Mouse (Mus musculus) lung, embryonic 14.5 days (tissue): ENCODE data around the gene Stard13. TPM values are rescaled to one million over a fixed set of nuclear protein-coding genes. Genes with fewer than 3 reads are reported as not detected.
A peak's percentile ranks its signal among the peaks of the same experiment; 100 is the strongest.

ENCODE experiments used
- ATAC-seq: fragments of 200-750 bp; cut with Nextera tagmentation; 2 replicates; pipeline ENCODE4 v1.8.0; 2017; ENCODE audit warnings: mild to moderate bottlenecking, moderate TSS enrichment, moderate library complexity; ENCODE audit not compliant: insufficient read depth
- DNase-seq: peaks from one replicate; pipeline ENCODE4 v3.0.0-alpha.2; 2015
- H3K27ac ChIP-seq: fragments of 300-500 bp; sonication (generic); 2 replicates; pipeline ENCODE4 v1.5.1; 2014; ENCODE audit warnings: low read depth, mild to moderate bottlenecking, moderate library complexity
- H3K27me3 ChIP-seq: fragments of 300-500 bp; sonication (generic); 2 replicates; pipeline ENCODE4 v1.6.1; 2014; ENCODE audit warnings: low read length, control low read depth; ENCODE audit not compliant: insufficient read depth
- H3K36me3 ChIP-seq: fragments of 300-500 bp; sonication (generic); 2 replicates; pipeline ENCODE4 v1.6.1; 2014; ENCODE audit warnings: control low read depth; ENCODE audit not compliant: insufficient read depth
- H3K4me1 ChIP-seq: fragments of 300-500 bp; sonication (generic); 2 replicates; pipeline ENCODE4 v1.6.1; 2014; ENCODE audit warnings: antibody characterized with exemption, control low read depth; ENCODE audit not compliant: insufficient read depth
- H3K4me2 ChIP-seq: fragments of 300-500 bp; sonication (generic); 2 replicates; pipeline ENCODE4 v1.6.1; 2014; ENCODE audit warnings: mild to moderate bottlenecking
- H3K4me3 ChIP-seq: fragments of 300-500 bp; sonication (generic); 2 replicates; pipeline ENCODE4 v1.5.1; 2014; ENCODE audit warnings: low read depth, low read length
- H3K9ac ChIP-seq: fragments of 300-500 bp; sonication (generic); 2 replicates; pipeline ENCODE4 v1.6.1; 2014
- H3K9me3 ChIP-seq: fragments of 300-500 bp; sonication (generic); 2 replicates; pipeline ENCODE4 v1.6.1; 2016; ENCODE audit warnings: low read depth, low read length, control low read depth
- CTCF ChIP-seq: IDR thresholded peaks from 2 replicates; pipeline ENCODE4 v1.5.1; 2016; ENCODE audit warnings: antibody characterized with exemption, low read depth
- WGBS: fragments of 180-500 bp; shearing (Covaris S2); extraction: QIAGEN DNeasy Blood & Tissue Kit; methylation state at CpG from one replicate; pipeline ENCODE4 v1.1.7; 2014; 5-methylcytosine and 5-hydroxymethylcytosine counted together
- polyA plus RNA-seq: library from polyadenylated mRNA; unstranded; fragments of >200 nt; fragmentation: Nextera tagmentation; extraction: Ambion mirVana; gene quantifications from 2 replicates; pipeline ENCODE4 v1.2.1, GENCODE M21; 2014

Stard13 gene
- polyA plus RNA-seq, 1 experiment from 2014 or later: 14.5 TPM

DNA sequence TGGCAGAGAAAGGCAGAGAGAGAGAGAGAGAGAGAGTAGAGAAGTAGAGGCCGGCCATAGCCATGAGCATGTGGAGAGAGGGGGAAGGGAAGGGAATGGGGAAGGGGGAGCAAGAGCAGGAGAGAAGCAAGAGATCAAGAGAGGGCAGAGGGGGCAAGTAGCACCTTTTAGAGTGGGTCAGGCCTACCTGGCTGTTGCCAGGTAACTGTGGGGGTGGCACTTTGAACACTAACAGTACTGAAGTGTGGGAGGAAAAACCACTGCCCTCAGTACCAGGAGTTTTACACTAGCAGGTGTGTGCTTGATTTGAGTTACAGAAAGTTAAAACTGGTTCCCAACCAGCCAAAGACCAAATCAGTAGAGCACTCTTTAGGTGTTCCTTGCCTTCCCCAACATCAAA lies 78.4 kb downstream of the Stard13 start:
- Histone ChIP-seq H3K9ac (no peak overlapping the region), H3K27me3 (no peaks in the 10 kb centered on the region), H3K4me2 (no peak overlapping the region), H3K4me3 (no peak overlapping the region), H3K36me3 (no peaks in the 10 kb centered on the region), H3K27ac (peak overlapping the region; percentile 67), H3K9me3 (no peaks in the 10 kb centered on the region), H3K4me1 (peaks cover 19% of the 10 kb centered on the region)
- 38% methylated on average over 1 of the region's 1 CpGs for WGBS
- TF ChIP-seq CTCF: no peak
- no peak for DNase-seq
- ATAC-seq: peak; percentile 25; the same call in 1 of the 2 replicates

DNA sequence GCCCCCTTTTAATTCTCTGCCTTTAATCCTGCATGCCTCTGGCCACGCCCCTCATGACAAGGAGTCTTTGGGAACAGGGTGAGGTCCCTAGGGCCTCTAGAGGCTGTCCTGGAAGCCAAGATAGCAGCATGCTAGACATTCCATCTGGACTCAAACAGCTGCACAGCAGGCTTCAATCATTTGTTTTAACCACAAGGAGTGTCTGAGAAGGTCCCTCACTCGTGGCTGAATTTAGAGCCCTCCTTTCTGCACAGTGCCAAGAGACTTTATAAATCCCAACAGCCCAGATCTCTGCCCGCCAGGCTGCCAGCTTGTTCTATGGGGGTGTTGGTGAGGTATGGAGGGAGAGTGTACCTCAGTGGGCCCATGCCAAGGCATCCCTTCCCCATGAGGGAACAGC lies 78.9 kb downstream of the Stard13 start:
- ATAC-seq: peak; percentile 79
- Histone ChIP-seq H3K9ac (no peak overlapping the region), H3K27ac (peak overlapping the region; percentile 67), H3K27me3 (no peaks in the 10 kb centered on the region), H3K4me3 (no peak overlapping the region), H3K9me3 (no peaks in the 10 kb centered on the region), H3K4me2 (no peak overlapping the region), H3K4me1 (peaks cover 19% of the 10 kb centered on the region), H3K36me3 (no peaks in the 10 kb centered on the region)
- 26% methylated on average over 3 of the region's 3 CpGs for WGBS
- peak; percentile 67 for DNase-seq
- no peak for TF ChIP-seq CTCF

DNA sequence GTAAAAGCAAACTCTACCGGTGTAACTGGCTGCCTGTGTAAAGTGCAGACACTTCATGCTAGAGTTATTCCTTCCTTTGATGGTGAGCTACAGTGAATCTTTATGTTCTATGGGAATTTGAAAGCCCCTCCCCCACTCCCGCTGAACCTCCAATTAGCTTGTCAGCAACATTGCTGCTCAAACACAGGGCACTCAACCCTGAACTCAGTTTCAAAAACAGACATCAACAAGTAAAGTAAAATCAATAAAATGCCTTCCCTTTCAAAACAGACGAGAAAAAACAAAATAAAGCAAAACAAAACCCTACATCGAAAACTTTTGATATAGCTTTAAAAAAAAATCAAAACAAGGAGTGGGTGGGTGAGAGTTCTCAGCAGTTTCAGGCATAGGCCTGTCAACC lies 79.6 kb downstream of the Stard13 start:
- WGBS: 67% methylated on average over 4 of the region's 4 CpGs
- Histone ChIP-seq H3K27ac (no peak overlapping the region), H3K9ac (no peak overlapping the region), H3K36me3 (no peaks in the 10 kb centered on the region), H3K9me3 (no peaks in the 10 kb centered on the region), H3K27me3 (no peaks in the 10 kb centered on the region), H3K4me3 (no peak overlapping the region), H3K4me2 (no peak overlapping the region), H3K4me1 (peaks cover 19% of the 10 kb centered on the region)
- TF ChIP-seq CTCF: no peak
- DNase-seq (no peak), ATAC-seq (no peak)

DNA sequence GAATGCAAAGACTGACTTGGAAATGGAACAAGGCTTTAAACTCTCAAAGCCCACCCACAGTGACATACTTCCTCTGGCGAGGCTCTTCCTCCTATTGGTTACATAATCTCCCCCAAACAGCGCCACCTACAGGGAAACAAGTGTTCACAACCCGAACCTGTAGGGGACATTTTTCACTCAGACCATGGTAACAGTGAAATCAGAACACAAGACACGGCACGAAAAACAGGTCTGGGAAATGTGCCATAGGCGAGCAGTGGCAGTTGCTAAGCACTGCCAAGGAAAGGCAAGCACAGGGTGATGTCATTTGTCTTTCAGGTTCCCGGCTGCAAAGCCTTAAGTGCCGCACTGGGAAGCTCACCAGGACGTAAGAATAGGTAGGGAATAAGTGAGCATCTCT lies 82.1 kb downstream of the Stard13 start:
- peak; percentile 39 for TF ChIP-seq CTCF
- no peaks in the 10 kb centered on the region for H3K9me3 ChIP-seq
- ATAC-seq (no peak), DNase-seq (no peak)
- no peak overlapping the region for H3K27ac ChIP-seq
- no peaks in the 10 kb centered on the region for H3K36me3 ChIP-seq
- H3K27me3 ChIP-seq: no peaks in the 10 kb centered on the region
- H3K4me3 ChIP-seq: no peak overlapping the region
- no peak overlapping the region for H3K9ac ChIP-seq
- peaks cover 19% of the 10 kb centered on the region for H3K4me1 ChIP-seq
- H3K4me2 ChIP-seq: no peak overlapping the region
- WGBS: 83% methylated on average over 9 of the region's 9 CpGs

DNA sequence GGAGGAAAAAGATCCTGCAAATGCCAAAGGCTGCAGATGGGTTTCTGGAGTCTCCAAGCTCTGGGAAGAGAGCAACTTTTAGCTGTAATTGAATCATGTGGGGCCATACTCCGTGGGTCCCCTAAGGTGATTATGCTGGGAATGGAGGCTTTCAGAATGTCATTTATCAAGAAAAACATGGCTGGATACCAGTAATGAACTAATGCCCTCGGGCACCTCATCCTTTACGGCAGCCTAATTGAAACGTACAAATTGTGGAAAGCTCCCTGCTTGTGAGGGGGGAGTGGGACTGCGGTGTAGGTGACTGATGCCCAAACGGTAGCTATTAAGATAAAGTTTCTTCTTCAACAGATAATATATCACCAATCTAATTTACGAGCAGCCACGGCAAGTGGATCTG lies 84.1 kb downstream of the Stard13 start:
- H3K9ac ChIP-seq: no peak overlapping the region
- H3K36me3 ChIP-seq: no peaks in the 10 kb centered on the region
- H3K4me3 ChIP-seq: no peak overlapping the region
- ATAC-seq: no peak
- DNase-seq: no peak
- H3K27ac ChIP-seq: no peak overlapping the region
- no peak for TF ChIP-seq CTCF
- H3K27me3 ChIP-seq: no peaks in the 10 kb centered on the region
- H3K9me3 ChIP-seq: no peaks in the 10 kb centered on the region
- 29% methylated on average over 8 of the region's 8 CpGs for WGBS
- H3K4me1 ChIP-seq: peaks cover 8% of the 10 kb centered on the region
- no peak overlapping the region for H3K4me2 ChIP-seq

DNA sequence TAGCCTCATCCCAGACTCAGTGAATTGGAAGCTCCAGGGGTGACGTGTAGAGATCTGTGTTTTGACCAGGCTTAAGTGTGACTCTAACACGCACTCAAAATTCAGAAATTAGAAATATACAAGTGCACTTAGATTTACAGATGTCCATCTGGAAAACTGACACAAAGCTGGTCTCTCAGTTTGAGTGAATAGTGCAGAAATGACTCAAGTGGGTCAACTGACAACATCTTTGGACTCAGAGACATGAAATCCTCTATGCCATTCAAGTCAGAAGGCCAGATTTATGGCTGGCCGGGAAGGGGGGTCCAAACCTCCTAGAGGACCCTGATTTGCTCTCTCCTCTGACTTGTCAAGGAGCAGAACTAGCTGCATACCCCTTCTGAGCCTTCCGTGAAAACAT lies 85.6 kb downstream of the Stard13 start:
- Histone ChIP-seq H3K4me2 (no peak overlapping the region), H3K27ac (no peak overlapping the region), H3K4me1 (peaks cover 11% of the 10 kb centered on the region), H3K9ac (no peak overlapping the region), H3K36me3 (no peaks in the 10 kb centered on the region), H3K4me3 (no peak overlapping the region), H3K27me3 (no peaks in the 10 kb centered on the region), H3K9me3 (no peaks in the 10 kb centered on the region)
- ATAC-seq (no peak), DNase-seq (no peak)
- no peak for TF ChIP-seq CTCF
- WGBS: 74% methylated on average over 4 of the region's 4 CpGs

GRCm38 (mm10) chr5:151145807-151146206 lies 87.8 kb downstream of the Stard13 start:
- Histone ChIP-seq H3K27ac (no peak overlapping the region), H3K36me3 (no peaks in the 10 kb centered on the region), H3K4me1 (peaks cover 25% of the 10 kb centered on the region), H3K4me3 (no peak overlapping the region), H3K27me3 (no peaks in the 10 kb centered on the region), H3K9ac (no peak overlapping the region), H3K4me2 (no peak overlapping the region), H3K9me3 (no peaks in the 10 kb centered on the region)
- TF ChIP-seq CTCF: no peak
- WGBS: 56% methylated on average over 5 of the region's 5 CpGs
- no peak for DNase-seq
- ATAC-seq: no peak

- Histone ChIP-seq H3K4me2 (no peak overlapping the region), H3K4me3 (no peak overlapping the region), H3K36me3 (no peaks in the 10 kb centered on the region), H3K9ac (no peak overlapping the region), H3K9me3 (no peaks in the 10 kb centered on the region), H3K4me1 (peaks cover 25% of the 10 kb centered on the region), H3K27me3 (no peaks in the 10 kb centered on the region), H3K27ac (peak overlapping the region; percentile 90)
- DNase-seq: no peak
- no peak for ATAC-seq
- TF ChIP-seq CTCF: no peak
- 45% methylated on average over 5 of the region's 5 CpGs for WGBS
Observed at GRCm38 (mm10) chr5:151143955-151144354, 89.7 kb downstream of the Stard13 start.
